Mouse (Mus musculus) stomach, embryonic 14.5 days (tissue): Measurements from ENCODE around the gene Fosl1. TPM values are rescaled to one million over a fixed set of nuclear protein-coding genes. Genes with fewer than 3 reads are reported as not detected.

Source experiments
- ATAC-seq: fragments of 200-750 bp; cut with Nextera tagmentation; 2 replicates; pipeline ENCODE4 v1.8.0; 2017; ENCODE audit warnings: low read depth, moderate TSS enrichment; ENCODE audit not compliant: insufficient number of reproducible peaks, insufficient read depth, low FRiP score
- H3K27ac ChIP-seq: fragments of 300-500 bp; sonication (generic); 2 replicates; pipeline ENCODE4 v1.5.1; 2014; ENCODE audit warnings: mild to moderate bottlenecking, low read length, moderate library complexity, mixed read lengths
- H3K27me3 ChIP-seq: fragments of 300-500 bp; sonication (generic); 2 replicates; pipeline ENCODE4 v1.6.1; 2014; ENCODE audit warnings: low read length, control low read depth, mixed read lengths; ENCODE audit not compliant: control insufficient read depth, insufficient read depth
- H3K36me3 ChIP-seq: fragments of 300-500 bp; sonication (generic); 2 replicates; pipeline ENCODE4 v1.6.1; 2014; ENCODE audit warnings: mild to moderate bottlenecking, control low read depth, low read length, moderate library complexity, mixed read lengths; ENCODE audit not compliant: control insufficient read depth, insufficient read depth
- H3K4me1 ChIP-seq: fragments of 300-500 bp; sonication (generic); 2 replicates; pipeline ENCODE4 v1.6.1; 2014; ENCODE audit warnings: low read length, control low read depth, mixed read lengths; ENCODE audit not compliant: control insufficient read depth, insufficient read depth
- H3K4me2 ChIP-seq: fragments of 300-500 bp; sonication (generic); replicated peaks from 2 replicates; pipeline ENCODE4 v1.6.1; 2014; ENCODE audit warnings: low read depth, low read length, control low read depth
- H3K4me3 ChIP-seq: fragments of 300-500 bp; sonication (generic); 2 replicates; pipeline ENCODE4 v1.5.1; 2014; ENCODE audit warnings: low read depth, low read length, control low read depth
- H3K9ac ChIP-seq: fragments of 300-500 bp; sonication (generic); replicated peaks from 2 replicates; pipeline ENCODE4 v1.6.1; 2014; ENCODE audit warnings: low read depth, mild to moderate bottlenecking, control low read depth, low read length, moderate library complexity, mixed read lengths
- H3K9me3 ChIP-seq: fragments of 300-500 bp; sonication (generic); 2 replicates; pipeline ENCODE4 v1.6.1; 2016; ENCODE audit warnings: low read depth, low read length, control low read depth; ENCODE audit not compliant: control insufficient read depth
- WGBS: fragments of 180-500 bp; shearing (Covaris S2); extraction: QIAGEN DNeasy Blood & Tissue Kit; methylation state at CpG from one replicate; pipeline ENCODE4 v1.1.7; 2014; 5-methylcytosine and 5-hydroxymethylcytosine counted together
- polyA plus RNA-seq: library from polyadenylated mRNA; unstranded; fragments of >200 nt; fragmentation: Nextera tagmentation; extraction: Ambion mirVana; gene quantifications from 2 replicates; pipeline ENCODE4 v1.2.1, GENCODE M21; 2014

Gene Fosl1
- polyA plus RNA-seq, 1 experiment from 2014 or later, result not detected

DNA sequence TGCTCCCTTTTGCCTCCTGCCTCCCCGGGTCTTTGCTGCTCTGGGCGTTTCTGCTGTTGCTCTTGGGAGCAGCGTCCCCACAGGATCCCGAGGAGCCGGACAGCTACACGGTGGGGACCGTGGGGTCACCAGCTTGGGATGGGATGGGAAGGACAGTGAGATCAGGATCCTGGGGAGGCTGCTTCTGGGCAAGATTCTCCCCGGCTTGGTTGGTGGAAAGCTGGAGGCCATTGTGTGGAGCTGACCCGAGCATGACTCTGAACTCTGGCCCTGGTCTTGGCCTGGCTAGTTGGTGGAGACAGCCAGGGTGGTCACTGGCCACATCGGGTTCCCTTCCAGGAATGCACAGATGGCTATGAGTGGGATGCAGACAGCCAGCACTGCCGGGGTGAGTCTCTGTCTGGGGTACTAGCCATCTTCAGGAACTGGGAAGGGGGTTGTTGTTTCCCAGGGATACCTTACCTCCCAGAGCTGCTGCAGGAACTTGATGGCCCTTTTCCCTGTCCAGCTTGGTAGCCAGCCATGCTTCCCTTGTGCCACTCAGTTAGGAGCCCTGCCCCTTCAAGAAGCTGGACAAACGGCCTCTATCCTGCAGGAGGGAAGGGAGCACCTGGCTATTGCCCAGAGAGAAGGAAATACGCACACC, 27.8 kb downstream of the Fosl1 start:
- Histone ChIP-seq H3K36me3 (peaks cover 11% of the 10 kb centered on the region; the same call in 1 of the 2 replicates), H3K4me2 (peak overlapping the region; percentile 82), H3K27me3 (no peaks in the 10 kb centered on the region), H3K27ac (peak overlapping the region; percentile 90), H3K9ac (peak overlapping the region; percentile 70), H3K4me1 (peaks cover 5% of the 10 kb centered on the region), H3K4me3 (peak overlapping the region; percentile 55), H3K9me3 (no peaks in the 10 kb centered on the region)
- no peak for ATAC-seq
- 13% methylated on average over 13 of the region's 13 CpGs for WGBS

DNA sequence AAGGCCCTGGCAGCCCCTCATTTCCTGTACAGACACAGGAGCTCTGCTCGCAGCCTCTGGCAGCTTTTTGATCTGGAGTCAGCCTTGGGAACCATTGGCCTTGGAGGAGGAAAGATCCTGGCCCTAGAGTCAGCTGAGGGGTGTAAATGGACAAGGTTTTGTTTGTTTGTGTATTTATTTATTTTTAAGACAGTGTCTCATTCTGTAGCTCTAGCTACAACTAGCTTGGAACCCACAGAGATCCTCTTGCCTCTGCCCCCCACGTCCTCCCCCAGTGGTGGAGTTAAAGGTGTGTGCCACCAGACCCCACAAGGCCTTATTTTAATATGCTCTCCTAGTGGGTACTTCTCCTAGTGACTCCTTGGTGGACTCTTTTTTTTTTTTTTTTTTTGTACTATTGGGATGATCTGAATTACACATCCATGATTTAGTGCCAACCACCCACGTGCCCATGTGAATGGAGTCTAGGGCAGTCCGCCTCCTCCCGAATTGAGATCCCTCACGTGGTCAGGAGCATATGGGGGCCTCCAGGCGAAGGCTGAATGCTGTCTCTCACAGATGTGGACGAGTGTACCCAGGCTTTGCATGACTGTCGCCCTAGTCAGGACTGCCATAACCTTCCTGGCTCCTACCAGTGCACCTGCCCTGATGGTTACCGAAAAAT, 29.8 kb downstream of the Fosl1 start:
- no peaks in the 10 kb centered on the region for H3K27me3 ChIP-seq
- ATAC-seq, result no peak
- H3K36me3 ChIP-seq, result peaks cover 17% of the 10 kb centered on the region
- H3K9ac ChIP-seq, result no peak overlapping the region
- no peak overlapping the region for H3K4me2 ChIP-seq
- H3K27ac ChIP-seq, result no peak overlapping the region
- WGBS, result 90% methylated on average over 10 of the region's 10 CpGs
- no peak overlapping the region for H3K4me3 ChIP-seq
- no peaks in the 10 kb centered on the region for H3K9me3 ChIP-seq
- peaks cover 5% of the 10 kb centered on the region for H3K4me1 ChIP-seq

DNA sequence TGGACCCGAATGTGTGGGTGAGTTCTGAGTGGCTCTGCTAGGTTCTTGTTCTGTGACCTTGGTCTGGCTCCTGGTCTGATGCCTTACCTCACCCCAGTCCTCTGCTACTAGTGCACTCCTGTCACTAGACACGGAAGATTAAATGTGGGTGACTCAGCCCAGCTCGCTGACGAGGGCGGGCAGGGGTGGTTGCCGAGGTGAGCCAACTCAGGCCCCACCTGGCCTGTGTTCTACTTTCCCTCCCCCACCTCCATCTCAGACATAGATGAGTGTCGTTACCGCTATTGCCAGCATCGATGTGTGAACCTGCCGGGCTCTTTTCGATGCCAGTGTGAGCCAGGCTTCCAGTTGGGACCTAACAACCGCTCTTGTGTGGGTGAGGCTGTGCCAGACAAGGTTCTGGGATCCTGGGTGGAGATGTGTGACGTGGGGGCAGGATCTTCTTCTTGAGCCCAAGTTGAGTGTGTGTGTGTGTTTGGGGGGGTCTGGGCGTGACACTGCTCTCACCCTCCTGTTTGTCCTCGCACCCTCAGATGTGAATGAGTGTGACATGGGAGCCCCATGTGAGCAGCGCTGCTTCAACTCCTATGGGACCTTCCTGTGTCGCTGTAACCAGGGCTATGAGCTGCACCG, 30.4 kb downstream of the Fosl1 start:
- Histone ChIP-seq H3K9me3 (no peaks in the 10 kb centered on the region), H3K4me1 (peaks cover 5% of the 10 kb centered on the region), H3K4me2 (no peak overlapping the region), H3K36me3 (peaks cover 23% of the 10 kb centered on the region), H3K4me3 (no peak overlapping the region), H3K27me3 (no peaks in the 10 kb centered on the region), H3K9ac (no peak overlapping the region), H3K27ac (no peak overlapping the region)
- WGBS, result 87% methylated on average over 18 of the region's 18 CpGs
- ATAC-seq, result no peak

DNA sequence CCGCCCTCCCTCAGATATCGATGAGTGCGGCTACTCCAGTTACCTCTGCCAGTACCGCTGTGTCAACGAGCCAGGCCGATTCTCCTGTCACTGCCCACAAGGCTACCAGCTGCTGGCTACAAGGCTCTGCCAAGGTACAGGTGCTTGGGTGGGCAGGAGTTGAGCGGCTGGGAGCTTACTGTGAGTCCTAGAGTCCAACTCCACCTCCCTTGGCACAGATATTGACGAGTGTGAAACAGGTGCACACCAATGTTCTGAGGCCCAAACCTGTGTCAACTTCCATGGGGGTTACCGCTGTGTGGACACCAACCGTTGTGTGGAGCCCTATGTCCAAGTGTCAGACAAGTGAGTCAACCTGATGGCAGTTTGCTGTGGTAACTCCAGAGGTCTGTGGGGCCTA, 32.7 kb downstream of the Fosl1 start:
- 91% methylated on average over 10 of the region's 10 CpGs for WGBS
- Histone ChIP-seq H3K4me3 (no peak overlapping the region), H3K4me1 (peaks cover 5% of the 10 kb centered on the region), H3K27ac (no peak overlapping the region), H3K27me3 (no peaks in the 10 kb centered on the region), H3K4me2 (no peak overlapping the region), H3K9me3 (no peaks in the 10 kb centered on the region), H3K9ac (no peak overlapping the region), H3K36me3 (peaks cover 42% of the 10 kb centered on the region)
- ATAC-seq, result no peak

DNA sequence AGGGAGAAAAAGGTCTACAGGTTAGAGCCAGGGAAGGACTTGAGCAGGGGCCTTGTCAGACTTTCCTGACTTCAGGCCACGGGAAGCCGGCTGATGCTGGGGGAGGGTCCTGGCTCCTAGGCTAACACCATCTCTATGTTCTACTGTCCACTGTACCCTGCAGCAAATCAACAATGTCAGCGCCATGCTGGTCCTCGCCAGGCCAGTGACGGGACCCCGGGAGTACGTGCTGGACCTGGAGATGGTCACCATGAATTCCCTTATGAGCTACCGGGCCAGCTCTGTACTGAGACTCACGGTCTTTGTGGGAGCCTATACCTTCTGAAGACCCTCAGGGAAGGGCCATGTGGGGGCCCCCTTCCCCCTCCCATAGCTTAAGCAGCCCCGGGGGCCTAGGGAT, 34.1 kb downstream of the Fosl1 start:
- H3K4me3 ChIP-seq, result no peak overlapping the region
- no peaks in the 10 kb centered on the region for H3K27me3 ChIP-seq
- 0 out of 2 replicates have a peak, but pooled peaks cover under 1% of the 10 kb centered on the region for H3K4me1 ChIP-seq
- H3K27ac ChIP-seq, result no peak overlapping the region
- no peak overlapping the region for H3K4me2 ChIP-seq
- peaks cover 53% of the 10 kb centered on the region for H3K36me3 ChIP-seq
- H3K9ac ChIP-seq, result no peak overlapping the region
- WGBS, result 90% methylated on average over 10 of the region's 10 CpGs
- H3K9me3 ChIP-seq, result no peaks in the 10 kb centered on the region
- ATAC-seq, result no peak

DNA sequence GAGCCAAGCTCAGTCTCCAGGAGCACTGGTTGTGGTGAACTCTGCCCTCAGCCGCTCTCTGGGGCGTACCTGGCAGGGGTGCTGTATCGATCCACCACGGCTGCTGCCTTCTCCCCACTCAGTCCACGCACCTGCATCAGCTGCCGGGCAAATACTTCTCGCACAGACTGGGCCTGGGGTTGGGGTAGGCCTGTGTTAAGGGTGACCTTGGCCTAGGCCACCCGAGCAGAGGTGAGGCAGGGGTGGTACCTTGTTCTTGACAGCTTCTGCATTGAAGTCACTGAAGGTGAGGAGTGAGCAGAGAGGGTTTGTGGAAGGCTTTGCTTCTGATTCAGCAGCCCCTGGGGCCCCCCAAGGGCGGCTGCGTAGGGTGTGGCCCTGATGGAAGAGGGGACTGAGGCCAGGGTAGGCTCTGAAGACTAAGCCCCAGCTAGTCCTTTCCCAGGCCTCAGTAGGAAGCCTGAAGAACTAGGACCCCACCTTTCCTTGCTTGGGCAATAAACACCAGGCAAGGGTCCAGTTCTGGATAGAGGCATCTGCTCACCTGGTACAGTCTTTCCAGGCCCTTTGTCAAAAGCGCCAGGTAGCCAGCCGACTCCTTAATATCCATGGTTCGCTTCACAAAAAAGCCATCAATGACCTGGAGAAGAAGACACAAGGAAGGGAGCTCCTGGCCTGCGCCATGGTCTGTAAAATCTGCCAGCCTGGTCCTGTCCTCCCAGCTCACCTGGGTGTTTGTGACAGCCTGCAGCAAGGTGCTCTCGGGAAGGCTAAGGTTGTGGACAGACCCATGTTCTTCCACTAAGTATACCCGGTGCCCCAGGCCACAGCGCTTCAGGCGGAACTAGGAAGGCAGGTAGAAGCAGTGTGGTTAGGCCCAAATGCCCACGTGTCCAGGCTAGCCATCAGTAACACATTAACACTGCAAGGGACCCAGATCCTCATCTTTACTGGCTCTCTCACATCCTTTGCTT, 36.3 kb downstream of the Fosl1 start:
- no peak for ATAC-seq
- WGBS, result 91% methylated on average over 19 of the region's 19 CpGs
- H3K4me2 ChIP-seq, result no peak overlapping the region
- H3K36me3 ChIP-seq, result peaks cover 47% of the 10 kb centered on the region
- H3K4me1 ChIP-seq, result peaks cover 12% of the 10 kb centered on the region
- no peak overlapping the region for H3K27ac ChIP-seq
- H3K27me3 ChIP-seq, result no peaks in the 10 kb centered on the region
- no peak overlapping the region for H3K4me3 ChIP-seq
- no peaks in the 10 kb centered on the region for H3K9me3 ChIP-seq
- no peak overlapping the region for H3K9ac ChIP-seq

DNA sequence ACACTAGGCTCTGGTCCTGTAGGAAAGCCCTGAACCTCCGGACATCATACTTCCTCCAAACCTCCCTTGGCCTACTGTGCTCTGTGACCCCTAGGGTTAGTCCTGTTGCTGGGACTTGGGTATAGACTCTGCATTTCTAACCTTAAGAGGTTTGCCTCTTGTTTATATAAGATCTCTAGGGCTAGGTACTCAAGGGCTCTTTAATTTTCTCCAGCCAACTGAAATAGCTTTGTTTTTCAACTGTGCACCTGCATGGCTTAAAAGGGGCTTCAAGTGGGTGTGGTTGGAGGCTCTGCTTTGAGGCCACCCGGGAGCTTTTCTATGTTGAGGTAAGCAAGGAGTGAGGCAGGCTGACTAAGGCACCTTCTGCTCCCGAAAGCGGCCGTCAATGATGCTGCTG, 37.1 kb downstream of the Fosl1 start:
- H3K36me3 ChIP-seq, result peaks cover 43% of the 10 kb centered on the region
- H3K4me2 ChIP-seq, result no peak overlapping the region
- H3K9ac ChIP-seq, result no peak overlapping the region
- ATAC-seq, result no peak
- no peaks in the 10 kb centered on the region for H3K27me3 ChIP-seq
- no peak overlapping the region for H3K4me3 ChIP-seq
- 90% methylated on average over 5 of the region's 5 CpGs for WGBS
- no peaks in the 10 kb centered on the region for H3K9me3 ChIP-seq
- H3K27ac ChIP-seq, result no peak overlapping the region
- H3K4me1 ChIP-seq, result peaks cover 15% of the 10 kb centered on the region

DNA sequence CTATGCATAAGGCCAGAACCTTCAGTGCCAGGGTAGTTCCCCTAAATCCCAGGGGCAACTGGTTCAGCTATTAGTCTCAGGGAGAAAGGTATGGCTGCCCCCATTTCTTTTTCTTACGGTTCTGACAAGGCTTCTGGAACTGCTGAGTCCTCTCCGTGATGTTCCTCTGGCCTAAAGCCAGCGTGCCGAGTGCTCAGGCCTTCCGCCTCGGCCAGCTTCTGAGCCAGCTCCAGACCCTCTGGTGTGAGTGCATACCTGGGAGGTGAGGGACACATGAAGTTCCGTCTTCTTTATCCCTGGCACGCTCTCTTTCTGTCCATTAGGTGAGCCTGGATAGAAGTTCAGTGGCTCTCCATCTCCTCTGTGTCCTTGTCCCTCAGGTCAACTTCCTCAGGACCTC, 38.0 kb downstream of the Fosl1 start:
- peaks cover 40% of the 10 kb centered on the region for H3K36me3 ChIP-seq
- no peak for ATAC-seq

More for the DNA sequence above, 38.0 kb downstream of the Fosl1 start:
- Histone ChIP-seq H3K27ac (no peak overlapping the region), H3K9me3 (no peaks in the 10 kb centered on the region), H3K9ac (no peak overlapping the region), H3K4me1 (peaks cover 17% of the 10 kb centered on the region), H3K4me2 (no peak overlapping the region), H3K27me3 (no peaks in the 10 kb centered on the region), H3K4me3 (no peak overlapping the region)
- WGBS, result 87% methylated on average over 8 of the region's 8 CpGs
